Mouse (Mus musculus) limb, embryonic 11.5 days (tissue): ENCODE measurements around the gene Serpinb1b. TPM values are rescaled to one million over a fixed set of nuclear protein-coding genes. Genes with fewer than 3 reads are reported as not detected.
"Not testable (repeated sequence)": the region's sequence is repeated elsewhere in the genome, so short reads cannot be mapped to it uniquely, and the experiment has no call there.

Experiments used
- ATAC-seq: fragments of 200-750 bp; cut with Nextera tagmentation; 2 replicates; pipeline ENCODE4 v1.8.0; 2017; ENCODE audit warnings: low read depth; ENCODE audit not compliant: insufficient number of reproducible peaks, low FRiP score, low TSS enrichment
- DNase-seq: peaks from one replicate; pipeline ENCODE4 v3.0.0-alpha.2; 2015; ENCODE audit warnings: low spot score
- H3K27ac ChIP-seq: fragments of 300-500 bp; sonication (generic); replicated peaks from 2 replicates; pipeline ENCODE4 v1.5.1; 2014; ENCODE audit warnings: low read depth, mild to moderate bottlenecking, low read length
- H3K27me3 ChIP-seq: fragments of 300-500 bp; sonication (generic); 2 replicates; pipeline ENCODE4 v1.6.1; 2014; ENCODE audit warnings: mild to moderate bottlenecking, low read length, mixed read lengths; ENCODE audit not compliant: control insufficient read depth, insufficient read depth
- H3K36me3 ChIP-seq: fragments of 300-500 bp; sonication (generic); 2 replicates; pipeline ENCODE4 v1.6.1; 2014; ENCODE audit warnings: mild to moderate bottlenecking, low read length, moderate library complexity, mixed read lengths; ENCODE audit not compliant: control insufficient read depth, insufficient read depth
- H3K4me1 ChIP-seq: fragments of 300-500 bp; sonication (generic); 2 replicates; pipeline ENCODE4 v1.6.1; 2014; ENCODE audit warnings: low read length, mixed read lengths; ENCODE audit not compliant: control insufficient read depth, insufficient read depth
- H3K4me2 ChIP-seq: fragments of 300-500 bp; sonication (generic); 2 replicates; pipeline ENCODE4 v1.6.1; 2014; ENCODE audit warnings: low read depth, mild to moderate bottlenecking, moderate library complexity; ENCODE audit not compliant: severe bottlenecking
- H3K4me3 ChIP-seq: fragments of 300-500 bp; sonication (generic); 2 replicates; pipeline ENCODE4 v1.5.1; 2014; ENCODE audit warnings: low read depth, low read length
- H3K9ac ChIP-seq: fragments of 300-500 bp; sonication (generic); 2 replicates; pipeline ENCODE4 v1.6.1; 2014; ENCODE audit warnings: mild to moderate bottlenecking, low read length
- H3K9me3 ChIP-seq: fragments of 300-500 bp; sonication (generic); 2 replicates; pipeline ENCODE4 v1.6.1; 2016; ENCODE audit warnings: low read length; ENCODE audit not compliant: control insufficient read depth
- WGBS: fragments of 180-500 bp; shearing (Covaris S2); extraction: QIAGEN DNeasy Blood & Tissue Kit; methylation state at CpG from one replicate; pipeline ENCODE4 v1.1.7; 2014; 5-methylcytosine and 5-hydroxymethylcytosine counted together
- polyA plus RNA-seq: library from polyadenylated mRNA; unstranded; fragments of >200 nt; fragmentation: Nextera tagmentation; extraction: Ambion mirVana; gene quantifications from 2 replicates; pipeline ENCODE4 v1.2.1, GENCODE M21; 2014

Serpinb1b gene
- not detected in 2 replicates for polyA plus RNA-seq

- WGBS, result 41% methylated on average over 3 of the region's 3 CpGs
- no peak for DNase-seq
- no peak within 1 kb of the TSS for H3K9ac ChIP-seq
- no peaks in the 10 kb centered on the region for H3K9me3 ChIP-seq
- no peaks in the 10 kb centered on the region for H3K27me3 ChIP-seq
- H3K4me2 ChIP-seq, result no peak within 1 kb of the TSS
- ATAC-seq, result no peak
- H3K27ac ChIP-seq, result no peak within 1 kb of the TSS
- no peaks in the 10 kb centered on the region for H3K4me1 ChIP-seq
- no peaks in the 10 kb centered on the region for H3K36me3 ChIP-seq
- no peak within 1 kb of the TSS for H3K4me3 ChIP-seq
These were observed at the start of gene Serpinb1b for GRCm38 (mm10) chr13:33078056-33078705. Gene Serpinb1b, plus strand, starts transcription at chr13:33078575.

DNA sequence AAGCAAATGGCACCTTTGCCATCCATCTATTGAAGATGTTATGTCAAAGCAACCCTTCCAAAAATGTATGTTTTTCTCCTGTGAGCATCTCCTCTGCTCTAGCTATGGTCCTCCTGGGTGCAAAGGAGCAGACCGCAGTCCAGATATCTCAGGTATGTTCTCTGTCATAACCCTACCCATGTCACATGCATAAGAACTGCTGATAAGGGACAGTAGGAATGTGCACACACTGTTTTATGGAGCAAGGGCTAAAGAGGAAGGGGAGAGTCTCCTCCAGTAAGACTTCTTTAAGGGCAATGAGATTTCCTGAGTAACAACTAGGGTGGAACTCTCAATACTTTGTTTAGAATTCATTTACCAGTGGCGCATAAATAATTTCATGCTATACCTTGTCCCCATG lies 48.9 kb upstream of the Serpinb1b start:
- not testable (repeated sequence) for DNase-seq, H3K36me3 ChIP-seq, H3K4me1 ChIP-seq, H3K4me3 ChIP-seq, H3K4me2 ChIP-seq, H3K9me3 ChIP-seq, H3K27me3 ChIP-seq, H3K27ac ChIP-seq, ATAC-seq, H3K9ac ChIP-seq
- WGBS, result 95% methylated on average over 2 of the region's 2 CpGs

- no peak overlapping the region for H3K4me2 ChIP-seq
- no peaks in the 10 kb centered on the region for H3K4me1 ChIP-seq
- DNase-seq (no peak), ATAC-seq (no peak)
- H3K9ac ChIP-seq, result no peak overlapping the region
- H3K36me3 ChIP-seq, result no peaks in the 10 kb centered on the region
- no peaks in the 10 kb centered on the region for H3K9me3 ChIP-seq
- WGBS, result 91% methylated on average over 2 of the region's 3 CpGs
- H3K4me3 ChIP-seq, result no peak overlapping the region
- H3K27me3 ChIP-seq, result no peaks in the 10 kb centered on the region
- no peak overlapping the region for H3K27ac ChIP-seq
These were observed 48.1 kb upstream of the Serpinb1b start for GRCm38 (mm10) chr13:33030281-33030680.

DNA sequence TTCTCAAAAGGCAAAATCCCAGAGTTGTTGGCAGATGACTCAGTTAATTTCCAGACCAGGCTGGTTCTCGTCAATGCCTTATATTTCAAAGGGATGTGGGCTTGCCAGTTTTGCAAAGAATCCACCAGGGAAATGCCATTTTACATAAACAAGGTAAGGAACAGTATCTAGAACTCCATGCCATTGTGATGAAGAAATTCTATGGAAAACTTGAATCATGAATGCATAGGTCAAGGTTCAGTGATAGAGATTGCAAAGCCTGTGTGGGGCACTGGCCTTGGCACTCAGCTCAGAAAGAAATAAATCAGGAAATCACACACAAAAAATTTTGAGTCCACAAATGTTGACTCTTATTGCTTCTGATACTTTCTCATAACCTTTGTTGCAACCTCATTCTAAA lies 42.9 kb upstream of the Serpinb1b start:
- Histone ChIP-seq H3K4me2 (no peak overlapping the region), H3K27me3 (no peaks in the 10 kb centered on the region), H3K9ac (no peak overlapping the region), H3K9me3 (no peaks in the 10 kb centered on the region), H3K27ac (no peak overlapping the region), H3K4me3 (no peak overlapping the region), H3K36me3 (no peaks in the 10 kb centered on the region), H3K4me1 (no peaks in the 10 kb centered on the region)
- no peak for DNase-seq
- WGBS, result 86% methylated on average over 1 of the region's 1 CpGs
- ATAC-seq, result no peak

- Histone ChIP-seq H3K4me3 (no peak overlapping the region), H3K36me3 (no peaks in the 10 kb centered on the region), H3K4me1 (no peaks in the 10 kb centered on the region), H3K27ac (no peak overlapping the region), H3K9me3 (no peaks in the 10 kb centered on the region), H3K9ac (no peak overlapping the region), H3K27me3 (no peaks in the 10 kb centered on the region), H3K4me2 (no peak overlapping the region)
- DNase-seq, result no peak
- 91% methylated on average over 3 of the region's 3 CpGs for WGBS
- ATAC-seq, result no peak
These were observed 34.8 kb upstream of the Serpinb1b start for GRCm38 (mm10) chr13:33043542-33043941.

DNA sequence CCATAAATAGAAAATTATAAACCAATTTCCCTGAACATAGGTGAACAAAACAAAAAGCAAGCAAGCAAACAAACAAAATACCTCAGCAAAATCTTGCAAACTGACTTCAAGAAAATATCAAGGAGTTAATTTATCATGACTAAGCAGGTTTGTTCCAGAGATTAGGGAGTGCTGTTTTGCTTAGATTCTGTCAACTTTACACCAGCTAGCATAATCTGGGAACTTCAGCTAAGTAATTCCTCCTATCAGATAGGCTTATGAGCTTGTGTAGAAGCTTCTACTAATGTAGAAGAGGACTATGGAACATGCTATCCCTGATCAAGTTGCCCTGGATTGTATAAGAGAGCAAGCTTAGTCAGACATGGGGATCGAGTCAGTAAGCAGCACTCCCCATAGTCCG lies 31.1 kb upstream of the Serpinb1b start:
- Histone ChIP-seq H3K4me3 (no peak overlapping the region), H3K9me3 (no peaks in the 10 kb centered on the region), H3K4me2 (no peak overlapping the region), H3K4me1 (no peaks in the 10 kb centered on the region), H3K27ac (no peak overlapping the region), H3K27me3 (no peaks in the 10 kb centered on the region), H3K36me3 (no peaks in the 10 kb centered on the region), H3K9ac (no peak overlapping the region)
- DNase-seq (no peak), ATAC-seq (no peak)
- WGBS, result 88% methylated on average over 2 of the region's 2 CpGs

- 77% methylated on average over 4 of the region's 4 CpGs for WGBS
- no peaks in the 10 kb centered on the region for H3K4me1 ChIP-seq
- no peak overlapping the region for H3K4me3 ChIP-seq
- no peaks in the 10 kb centered on the region for H3K27me3 ChIP-seq
- no peaks in the 10 kb centered on the region for H3K36me3 ChIP-seq
- ATAC-seq (no peak), DNase-seq (no peak)
- H3K9me3 ChIP-seq, result no peaks in the 10 kb centered on the region
- H3K9ac ChIP-seq, result no peak overlapping the region
- no peak overlapping the region for H3K4me2 ChIP-seq
- no peak overlapping the region for H3K27ac ChIP-seq
These were observed 30.2 kb upstream of the Serpinb1b start for GRCm38 (mm10) chr13:33048187-33048586.

DNA sequence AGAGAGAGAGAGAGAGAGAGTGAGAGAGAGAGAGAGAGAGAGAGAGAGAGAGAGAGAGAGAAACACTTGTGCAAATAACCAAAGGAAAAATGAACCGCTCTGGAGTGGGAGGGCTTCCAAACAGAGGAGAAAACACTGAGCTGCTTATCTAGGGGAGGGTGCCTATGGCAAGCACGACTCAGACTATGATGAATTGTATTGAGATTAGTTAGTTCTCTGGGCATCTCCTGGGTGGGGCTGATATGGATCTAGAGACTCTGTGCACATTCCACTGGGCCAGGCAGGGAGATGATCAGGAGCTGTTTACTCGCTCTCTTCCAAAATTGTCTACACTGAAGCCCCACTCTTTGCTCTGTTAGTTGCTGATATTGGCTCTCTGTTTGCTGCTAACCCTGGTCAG lies 26.7 kb upstream of the Serpinb1b start:
- H3K9ac ChIP-seq, result no peak overlapping the region
- H3K27ac ChIP-seq, result no peak overlapping the region
- H3K4me2 ChIP-seq, result no peak overlapping the region
- WGBS, result 72% methylated on average over 3 of the region's 3 CpGs
- no peak overlapping the region for H3K4me3 ChIP-seq
- DNase-seq (no peak), ATAC-seq (no peak)
- H3K4me1 ChIP-seq, result no peaks in the 10 kb centered on the region
- no peaks in the 10 kb centered on the region for H3K27me3 ChIP-seq
- H3K9me3 ChIP-seq, result no peaks in the 10 kb centered on the region
- no peaks in the 10 kb centered on the region for H3K36me3 ChIP-seq

- DNase-seq (no peak), ATAC-seq (no peak)
- WGBS, result 90% methylated on average over 1 of the region's 1 CpGs
- Histone ChIP-seq H3K27ac (no peak overlapping the region), H3K4me3 (no peak overlapping the region), H3K27me3 (no peaks in the 10 kb centered on the region), H3K4me1 (no peaks in the 10 kb centered on the region), H3K9me3 (no peaks in the 10 kb centered on the region), H3K9ac (no peak overlapping the region), H3K4me2 (no peak overlapping the region), H3K36me3 (no peaks in the 10 kb centered on the region)
These were observed 15.3 kb upstream of the Serpinb1b start for GRCm38 (mm10) chr13:33063048-33063447.
